Mouse (Mus musculus) intestine, embryonic 14.5 days (tissue): ENCODE data around the gene Gm28048. TPM values are rescaled to one million over a fixed set of nuclear protein-coding genes. Genes with fewer than 3 reads are reported as not detected.

Experiments used
- ATAC-seq: fragments of 200-750 bp; cut with Nextera tagmentation; replicated peaks from 2 replicates; pipeline ENCODE4 v1.8.0; 2017; ENCODE audit warnings: low read depth, moderate number of reproducible peaks, moderate TSS enrichment, moderate library complexity; ENCODE audit not compliant: low FRiP score, low TSS enrichment
- DNase-seq: peaks from one replicate; pipeline ENCODE4 v3.0.0-alpha.2; 2018; ENCODE audit warnings: low spot score
- H3K27ac ChIP-seq: fragments of 300-500 bp; sonication (generic); 2 replicates; pipeline ENCODE4 v1.5.1; 2014; ENCODE audit warnings: low read depth, mild to moderate bottlenecking, control low read depth
- H3K27me3 ChIP-seq: fragments of 300-500 bp; sonication (generic); replicated peaks from 2 replicates; pipeline ENCODE4 v1.6.1; 2014; ENCODE audit warnings: low read length, control low read depth; ENCODE audit not compliant: control insufficient read depth, insufficient read depth
- H3K36me3 ChIP-seq: fragments of 300-500 bp; sonication (generic); 2 replicates; pipeline ENCODE4 v1.6.1; 2014; ENCODE audit warnings: low read length, control low read depth; ENCODE audit not compliant: control insufficient read depth, insufficient read depth
- H3K4me1 ChIP-seq: fragments of 300-500 bp; sonication (generic); replicated peaks from 2 replicates; pipeline ENCODE4 v1.6.1; 2014; ENCODE audit warnings: low read length, control low read depth, mixed read lengths; ENCODE audit not compliant: control insufficient read depth, insufficient read depth
- H3K4me2 ChIP-seq: fragments of 300-500 bp; sonication (generic); 2 replicates; pipeline ENCODE4 v1.6.1; 2014; ENCODE audit warnings: low read length
- H3K4me3 ChIP-seq: fragments of 300-500 bp; sonication (generic); 2 replicates; pipeline ENCODE4 v1.5.1; 2014; ENCODE audit warnings: low read depth, low read length, control low read depth, mixed read lengths
- H3K9ac ChIP-seq: fragments of 300-500 bp; sonication (generic); 2 replicates; pipeline ENCODE4 v1.6.1; 2014; ENCODE audit warnings: mild to moderate bottlenecking, low read length
- H3K9me3 ChIP-seq: fragments of 300-500 bp; sonication (generic); 2 replicates; pipeline ENCODE4 v1.6.1; 2016; ENCODE audit warnings: low read length, control low read depth; ENCODE audit not compliant: control insufficient read depth
- WGBS: fragments of 180-500 bp; shearing (Covaris S2); extraction: QIAGEN DNeasy Blood & Tissue Kit; methylation state at CpG from one replicate; pipeline ENCODE4 v1.1.7; 2014; 5-methylcytosine and 5-hydroxymethylcytosine counted together
- polyA plus RNA-seq: library from polyadenylated mRNA; unstranded; fragments of >200 nt; fragmentation: Nextera tagmentation; extraction: Ambion mirVana; gene quantifications from 2 replicates; pipeline ENCODE4 v1.2.1, GENCODE M21; 2014

Gene Gm28048
- polyA plus RNA-seq, 1 experiment from 2014 or later, result 16.0 TPM

DNA sequence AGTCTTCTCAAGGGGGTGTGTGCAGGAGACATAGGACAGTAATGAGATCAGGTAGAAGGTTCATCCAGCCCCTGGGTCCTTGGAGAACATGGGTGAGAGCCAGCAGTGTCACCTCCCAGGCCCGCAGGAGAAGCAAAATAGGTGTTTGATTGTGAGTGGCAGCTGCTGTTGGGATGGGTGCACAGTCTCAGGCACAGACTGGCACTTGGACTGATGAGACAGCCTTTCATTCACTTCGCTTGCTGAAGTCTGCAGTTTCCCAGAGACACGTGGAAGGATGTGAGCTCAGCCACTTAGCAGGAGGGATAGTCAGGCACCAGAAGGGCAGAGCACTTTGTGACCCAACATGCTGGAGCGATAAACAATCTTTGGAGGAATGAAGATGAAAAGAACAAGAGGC is 118.3 kb downstream of the Gm28048 start:
- DNase-seq (no peak), ATAC-seq (no peak)
- 52% methylated on average over 4 of the region's 4 CpGs for WGBS

GRCm38 (mm10) chr11:22861315-22861714 is 120.6 kb downstream of the Gm28048 start:
- ATAC-seq, result no peak
- no peak overlapping the region for H3K27ac ChIP-seq
- no peak overlapping the region for H3K4me3 ChIP-seq
- no peaks in the 10 kb centered on the region for H3K9me3 ChIP-seq
- no peak overlapping the region for H3K9ac ChIP-seq
- H3K27me3 ChIP-seq, result peaks cover 33% of the 10 kb centered on the region
- H3K4me1 ChIP-seq, result peaks cover 10% of the 10 kb centered on the region
- no peaks in the 10 kb centered on the region for H3K36me3 ChIP-seq
- WGBS, result 69% methylated on average over 4 of the region's 4 CpGs
- H3K4me2 ChIP-seq, result no peak overlapping the region
- no peak for DNase-seq

More for the DNA sequence above, 118.3 kb downstream of the Gm28048 start:
- Histone ChIP-seq H3K9me3 (no peaks in the 10 kb centered on the region), H3K4me2 (no peak overlapping the region), H3K4me3 (no peak overlapping the region), H3K4me1 (peaks cover 9% of the 10 kb centered on the region), H3K36me3 (no peaks in the 10 kb centered on the region), H3K27ac (no peak overlapping the region), H3K27me3 (peaks cover 15% of the 10 kb centered on the region), H3K9ac (no peak overlapping the region)

GRCm38 (mm10) chr11:22860335-22861227 is 121.3 kb downstream of the Gm28048 start, which contains the start of gene B3gnt2:
TSS of gene B3gnt2 (minus strand) at chr11:22860961.
- peaks cover 33% of the 10 kb centered on the region for H3K27me3 ChIP-seq
- peaks cover 10% of the 10 kb centered on the region for H3K4me1 ChIP-seq
- peak within 1 kb of the TSS; percentile 57 for H3K4me2 ChIP-seq
- H3K27ac ChIP-seq, result peak within 1 kb of the TSS; percentile 57
- H3K9me3 ChIP-seq, result no peaks in the 10 kb centered on the region
- 7% methylated on average over 41 of the region's 41 CpGs for WGBS
- peak; percentile 81 for DNase-seq
- H3K36me3 ChIP-seq, result no peaks in the 10 kb centered on the region
- peak; percentile 45 for ATAC-seq
- peak within 1 kb of the TSS; percentile 63 for H3K9ac ChIP-seq
- peak within 1 kb of the TSS; percentile 72 for H3K4me3 ChIP-seq

GRCm38 (mm10) chr11:22859633-22860334 is 122.1 kb downstream of the Gm28048 start:
- H3K9me3 ChIP-seq, result no peaks in the 10 kb centered on the region
- H3K27ac ChIP-seq, result peak overlapping the region; percentile 57
- DNase-seq (peak; percentile 89), ATAC-seq (peak; percentile 91)
- under 1% methylated on average over 51 of the region's 55 CpGs for WGBS
- peak overlapping the region; percentile 57 for H3K4me2 ChIP-seq
- H3K4me1 ChIP-seq, result peaks cover 10% of the 10 kb centered on the region
- no peaks in the 10 kb centered on the region for H3K36me3 ChIP-seq
- H3K9ac ChIP-seq, result peak overlapping the region; percentile 63
- peak overlapping the region; percentile 72 for H3K4me3 ChIP-seq
- H3K27me3 ChIP-seq, result peaks cover 33% of the 10 kb centered on the region

DNA sequence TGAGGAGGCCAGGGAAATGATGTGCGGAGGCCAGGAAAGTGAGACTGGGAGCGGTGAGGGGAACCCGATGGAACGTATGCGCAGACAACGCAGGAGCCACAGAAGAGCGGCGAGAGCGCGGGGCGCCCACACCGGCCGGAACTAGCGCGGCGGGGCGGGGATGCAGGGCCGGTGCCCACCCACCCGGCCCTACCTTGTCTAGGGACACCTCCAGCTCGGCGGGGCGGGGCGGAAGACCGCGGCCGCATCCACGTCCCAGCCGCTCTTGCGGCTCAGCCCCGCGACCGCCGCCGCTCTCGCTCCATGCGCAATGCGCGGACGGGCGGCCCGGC is 122.6 kb downstream of the Gm28048 start:
- peak overlapping the region; percentile 57 for H3K27ac ChIP-seq
- 0% methylated on average over 14 of the region's 41 CpGs for WGBS
- H3K9ac ChIP-seq, result peak overlapping the region; percentile 63
- H3K4me1 ChIP-seq, result peaks cover 10% of the 10 kb centered on the region
- ATAC-seq (peak; percentile 80), DNase-seq (no peak)
- H3K9me3 ChIP-seq, result no peaks in the 10 kb centered on the region
- peaks cover 33% of the 10 kb centered on the region for H3K27me3 ChIP-seq
- no peaks in the 10 kb centered on the region for H3K36me3 ChIP-seq
- H3K4me2 ChIP-seq, result peak overlapping the region; percentile 57
- peak overlapping the region; percentile 72 for H3K4me3 ChIP-seq

GRCm38 (mm10) chr11:22858441-22859300 is 123.2 kb downstream of the Gm28048 start:
- ATAC-seq (peak; percentile 51), DNase-seq (peak; percentile 73)
- Histone ChIP-seq H3K4me1 (peaks cover 10% of the 10 kb centered on the region), H3K4me3 (peak overlapping the region; percentile 72), H3K36me3 (no peaks in the 10 kb centered on the region), H3K27me3 (peaks cover 29% of the 10 kb centered on the region), H3K4me2 (peak overlapping the region; percentile 57), H3K27ac (peak overlapping the region; percentile 57), H3K9me3 (no peaks in the 10 kb centered on the region), H3K9ac (peak overlapping the region; percentile 63)
- 3% methylated on average over 50 of the region's 50 CpGs for WGBS

DNA sequence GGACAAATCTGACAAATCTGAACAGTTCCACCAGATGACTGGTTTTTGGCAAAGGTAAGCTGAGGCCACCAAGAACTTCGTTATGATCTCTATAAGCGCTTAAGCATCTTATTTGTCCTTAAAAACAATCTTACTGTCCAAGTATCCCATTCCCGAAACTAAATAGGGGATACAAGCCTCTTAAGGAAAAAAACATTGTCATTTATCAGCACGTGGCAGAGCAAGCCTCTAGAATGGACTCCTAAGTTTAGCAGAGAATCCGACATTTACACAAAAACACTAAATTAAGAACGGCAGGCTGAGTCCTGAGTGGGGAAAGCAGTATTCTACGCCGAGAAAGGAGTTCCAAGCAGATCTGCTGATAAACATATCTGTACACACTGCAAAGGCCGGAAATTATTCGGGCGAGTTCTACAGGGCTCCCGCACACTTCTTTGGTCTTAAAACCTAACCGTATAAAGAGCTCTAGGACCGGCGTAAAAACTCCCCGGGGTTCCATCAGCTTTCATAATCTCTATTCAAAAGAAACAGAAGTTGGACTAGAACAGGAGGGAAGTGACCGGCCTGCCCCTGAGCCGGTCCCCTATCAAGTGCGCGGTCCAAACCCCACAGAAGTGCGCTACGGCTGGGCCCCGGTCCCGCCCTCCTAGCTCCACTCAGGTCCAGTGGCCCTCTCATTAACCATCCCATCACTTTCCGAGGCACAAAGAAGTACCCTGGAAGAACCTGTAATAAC is 124.0 kb downstream of the Gm28048 start:
- DNase-seq, result no peak

More for the DNA sequence above, 124.0 kb downstream of the Gm28048 start:
- Histone ChIP-seq H3K9me3 (no peaks in the 10 kb centered on the region), H3K36me3 (no peaks in the 10 kb centered on the region), H3K27ac (no peak overlapping the region), H3K4me3 (peak overlapping the region; percentile 72), H3K9ac (no peak overlapping the region), H3K4me1 (peaks cover 10% of the 10 kb centered on the region), H3K27me3 (peaks cover 29% of the 10 kb centered on the region), H3K4me2 (peak overlapping the region; percentile 57)
- 24% methylated on average over 25 of the region's 25 CpGs for WGBS
- ATAC-seq, result no peak
